Mouse (Mus musculus) layer of hippocampus, postnatal 14 days (tissue): Measurements from ENCODE around the gene Cnih4. TPM values are rescaled to one million over a fixed set of nuclear protein-coding genes. Genes with fewer than 3 reads are reported as not detected.

Source experiments
- DNase-seq, 2 experiments: peaks; one replicate each; pipeline ENCODE4 v3.0.0; 2021 to 2022; ENCODE audit warnings: low spot score in 2 of 2, mixed read lengths in 1 of 2
- total RNA-seq, 2 experiments: library from RNA; stranded (reverse); gene quantifications; 2 replicates each; pipeline ENCODE4 v1.2.3; 2021

Gene Cnih4
- total RNA-seq, 2 experiments from 2014 or later: 26.3 to 26.8 TPM

DNA sequence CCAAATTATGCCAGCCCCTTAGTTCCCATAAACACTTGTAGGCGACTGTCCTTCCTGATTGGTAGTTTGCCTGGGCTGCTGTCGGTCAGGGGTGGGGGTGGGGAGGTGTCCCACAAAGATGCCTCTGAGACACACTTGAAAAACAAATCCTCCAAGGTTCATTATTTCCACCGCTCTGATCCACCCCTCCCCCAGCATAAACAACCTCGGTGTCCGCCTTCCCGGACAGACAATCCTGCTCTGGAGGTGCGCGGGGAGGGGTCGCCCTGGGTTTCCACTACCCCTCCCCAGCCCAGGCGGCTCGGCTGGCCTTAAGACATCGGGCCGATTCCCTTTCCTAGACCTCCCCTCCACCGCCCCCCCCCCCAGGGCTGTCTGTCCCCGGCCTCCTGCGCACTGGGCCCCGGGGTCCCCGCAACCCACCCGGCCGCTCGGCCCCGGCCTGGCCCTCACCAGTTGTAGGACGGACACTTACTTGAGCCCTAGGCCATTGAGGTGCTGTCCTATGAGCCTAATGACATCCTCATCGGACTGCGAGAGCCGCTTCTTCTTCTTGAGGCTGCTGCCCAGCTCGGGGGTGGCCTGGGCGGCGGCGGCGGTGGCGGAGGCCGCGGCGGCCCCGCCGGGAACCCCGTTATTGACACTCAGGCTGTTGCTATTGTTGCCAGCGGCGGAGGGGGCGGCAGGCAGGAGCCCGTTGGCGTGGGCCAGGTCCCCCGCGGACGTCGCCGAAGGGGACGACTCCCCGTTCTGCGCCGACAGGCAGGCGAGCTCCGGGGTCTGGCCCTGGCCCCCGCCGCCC is 66.3 kb downstream of the Cnih4 start:
- peak; percentile 27 to 33 for DNase-seq

DNA sequence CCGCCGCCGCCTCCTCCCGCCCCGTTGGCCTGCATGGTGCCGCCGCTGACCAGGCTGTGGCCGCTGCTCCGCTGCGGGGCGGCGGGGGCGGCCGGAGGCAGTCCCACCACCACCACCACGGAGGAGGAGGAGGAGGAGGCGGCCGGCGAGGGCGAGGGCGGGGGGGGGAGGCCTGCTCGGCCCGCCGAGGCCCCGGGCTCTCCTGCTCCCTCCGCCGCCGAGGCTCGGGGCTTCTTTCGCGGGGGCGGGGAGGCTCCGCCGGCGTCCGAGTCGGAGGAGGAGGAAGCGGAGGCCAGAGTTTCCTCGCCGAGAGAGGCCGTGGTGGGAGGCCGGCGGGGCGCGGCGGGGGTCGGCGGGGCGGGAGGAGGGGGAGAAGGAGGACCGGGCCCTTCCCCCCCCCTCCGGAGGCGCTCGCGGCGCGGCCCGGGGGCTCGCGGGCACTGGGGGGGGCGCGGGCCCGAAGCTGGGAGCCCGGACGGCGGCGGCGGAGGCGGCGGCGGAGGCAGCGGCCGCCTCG is 67.0 kb downstream of the Cnih4 start:
- no peak for DNase-seq

DNA sequence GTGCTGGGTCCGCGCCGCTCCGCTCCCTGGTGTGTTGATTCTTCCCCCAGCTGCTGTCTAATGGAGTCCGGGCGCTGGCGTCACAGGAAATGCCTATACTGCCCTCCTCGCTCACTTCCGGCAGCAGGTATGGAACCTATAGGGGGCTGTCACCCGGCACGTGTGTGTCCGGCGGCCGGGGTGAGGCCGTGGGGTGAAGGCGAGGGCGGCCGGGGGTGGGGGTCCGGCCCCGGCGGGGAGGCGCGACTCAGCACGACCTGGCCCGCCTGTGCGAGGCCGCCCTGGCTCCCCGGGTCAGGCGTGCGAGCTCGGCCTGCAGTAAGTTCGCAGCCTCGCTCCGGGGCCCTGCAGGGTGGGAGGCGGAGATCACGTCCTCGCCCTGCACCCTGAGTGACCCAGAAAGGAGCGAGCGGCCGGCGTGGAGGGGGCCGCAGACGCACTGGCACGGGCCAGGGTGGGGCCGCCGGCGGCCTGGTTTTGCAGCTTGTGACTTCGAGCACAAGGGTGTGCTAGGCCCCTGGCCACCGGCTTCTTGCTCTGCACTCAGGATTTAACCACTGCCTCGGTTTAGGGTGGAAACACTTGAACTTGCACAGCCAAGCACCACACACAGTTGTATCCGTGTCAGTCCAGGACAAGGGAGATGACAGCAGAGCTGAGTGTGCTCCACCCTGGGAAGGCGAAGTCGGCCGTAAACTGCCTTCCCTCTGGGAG is 67.6 kb downstream of the Cnih4 start, which contains the start of gene Wdr26:
Gene Wdr26 (minus strand): TSS at position 82 of the 714 bp plus-strand sequence.
- peak; percentile 77 to 83 for DNase-seq

DNA sequence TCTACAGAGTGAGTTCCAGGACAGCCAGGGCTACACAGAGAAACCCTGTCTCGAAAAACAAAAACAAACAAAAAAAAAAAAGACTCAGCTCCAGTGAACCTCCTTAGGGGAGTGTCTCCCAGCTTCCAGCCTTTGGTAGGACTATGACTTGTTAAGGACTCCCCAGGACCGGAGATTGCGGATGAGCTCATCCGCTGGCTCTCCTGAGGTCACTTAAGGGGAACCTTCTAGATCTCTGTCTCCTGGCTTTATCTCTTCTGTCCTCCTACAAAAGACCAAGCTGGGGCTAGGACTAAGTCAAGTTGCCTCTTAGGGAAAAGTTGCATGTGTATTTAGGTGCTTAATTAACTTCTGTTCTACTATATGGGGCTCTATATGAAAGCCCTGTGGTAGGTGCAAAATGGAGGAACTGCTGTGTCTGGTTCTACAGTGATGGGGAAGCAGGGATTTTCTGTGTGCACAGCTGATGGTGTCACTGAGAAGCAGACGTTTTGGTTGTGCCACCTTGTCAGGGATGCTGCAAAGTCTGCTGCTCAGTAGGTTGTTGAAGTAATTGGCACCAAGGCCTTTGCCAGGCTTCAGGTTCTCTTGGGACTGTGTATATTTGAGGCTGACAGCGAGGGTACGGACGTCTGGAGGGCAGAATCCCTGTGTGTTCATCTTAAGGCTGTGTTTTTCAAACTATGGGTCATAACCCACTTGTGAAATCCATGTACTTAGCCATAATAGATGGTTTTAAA is 70.0 kb downstream of the Cnih4 start:
- DNase-seq: no peak

DNA sequence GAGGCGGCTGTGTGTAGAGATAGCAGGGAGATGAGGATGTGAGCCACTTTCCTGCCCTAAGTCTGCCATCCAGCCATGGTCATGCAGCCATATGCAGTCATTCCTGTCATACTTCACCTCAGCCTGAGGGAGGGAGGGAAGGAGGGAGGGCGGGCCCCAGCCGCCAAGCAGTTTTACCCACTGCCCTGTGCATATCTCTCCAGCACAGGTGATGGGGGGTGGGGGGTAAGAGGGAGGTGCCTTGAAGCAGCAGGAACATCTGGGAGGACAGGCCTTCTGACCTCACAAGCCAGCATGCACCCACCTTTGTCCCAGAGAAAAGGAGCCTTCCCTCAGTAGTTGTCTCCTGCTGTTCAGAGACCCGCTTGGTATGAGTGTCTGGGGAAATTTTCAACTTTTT is 71.8 kb downstream of the Cnih4 start:
- DNase-seq: no peak

Other genes with a start within 250 kb of the Cnih4 start
- 10 to 100 TPM; 41.5 to 43.4 TPM for gene Pycr2, start 240.4 kb upstream of the Cnih4 start, total RNA-seq
- gene Lefty1, start 209.7 kb upstream of the Cnih4 start, total RNA-seq: 1 to 10 TPM; 7.2 to 9.3 TPM
- 10 to 100 TPM in 1 of 2 experiments, 1 to 10 TPM in 1; 8.6 to 11.5 TPM for gene Tmem63a, start 202.3 kb upstream of the Cnih4 start, total RNA-seq
- 10 to 100 TPM; 19.7 to 28.3 TPM for gene Ephx1, start 123.8 kb upstream of the Cnih4 start, total RNA-seq
- gene 9130409I23Rik, start 93.5 kb upstream of the Cnih4 start, total RNA-seq: not detected
- gene Nvl, start 489 bp upstream of the Cnih4 start, total RNA-seq: 10 to 100 TPM; 26.2 to 30.1 TPM
- 100 to 1,000 TPM; 132 to 143 TPM for gene Wdr26, start 67.3 kb downstream of the Cnih4 start, total RNA-seq
- 10 to 100 TPM; 44.0 to 54.4 TPM for gene Cnih3, start 207.9 kb downstream of the Cnih4 start, total RNA-seq